Mouse (Mus musculus) midbrain, embryonic 13.5 days (tissue): ENCODE results near the gene Dock1. TPM values are rescaled to one million over a fixed set of nuclear protein-coding genes. Genes with fewer than 3 reads are reported as not detected.
A peak's percentile ranks its signal among the peaks of the same experiment; 100 is the strongest.

Experiments used
- ATAC-seq: fragments of 200-750 bp; cut with Nextera tagmentation; 2 replicates; pipeline ENCODE4 v1.8.0; 2017; ENCODE audit warnings: mild to moderate bottlenecking, moderate TSS enrichment, moderate library complexity
- H3K27ac ChIP-seq: fragments of 300-500 bp; sonication (generic); 2 replicates; pipeline ENCODE4 v1.5.1; 2015; ENCODE audit warnings: inconsistent platforms, mild to moderate bottlenecking, moderate library complexity
- H3K27me3 ChIP-seq: fragments of 300-500 bp; sonication (generic); 2 replicates; pipeline ENCODE4 v1.6.1; 2015; ENCODE audit warnings: mild to moderate bottlenecking, inconsistent platforms
- H3K36me3 ChIP-seq: fragments of 300-500 bp; sonication (generic); 2 replicates; pipeline ENCODE4 v1.6.1; 2015; ENCODE audit warnings: mild to moderate bottlenecking, inconsistent platforms
- H3K4me1 ChIP-seq: fragments of 300-500 bp; sonication (generic); replicated peaks from 2 replicates; pipeline ENCODE4 v1.6.1; 2015; ENCODE audit warnings: inconsistent platforms
- H3K4me2 ChIP-seq: fragments of 300-500 bp; sonication (generic); replicated peaks from 2 replicates; pipeline ENCODE4 v1.6.1; 2015; ENCODE audit warnings: moderate library complexity, mild to moderate bottlenecking, inconsistent platforms
- H3K4me3 ChIP-seq: fragments of 300-500 bp; sonication (generic); replicated peaks from 2 replicates; pipeline ENCODE4 v1.5.1; 2015; ENCODE audit warnings: mild to moderate bottlenecking, inconsistent platforms
- H3K9ac ChIP-seq: fragments of 300-500 bp; sonication (generic); replicated peaks from 2 replicates; pipeline ENCODE4 v1.6.1; 2015; ENCODE audit warnings: mild to moderate bottlenecking, inconsistent platforms
- H3K9me3 ChIP-seq: fragments of 300-500 bp; sonication (generic); 2 replicates; pipeline ENCODE4 v1.6.1; 2016; ENCODE audit warnings: mild to moderate bottlenecking, inconsistent platforms
- WGBS: fragments of 180-500 bp; shearing (Covaris S2); methylation state at CpG from one replicate; pipeline ENCODE4 v1.1.7; 2015; 5-methylcytosine and 5-hydroxymethylcytosine counted together
- polyA plus RNA-seq: library from polyadenylated mRNA; unstranded; fragments of >200 nt; fragmentation: Nextera tagmentation; extraction: Ambion mirVana; gene quantifications from 2 replicates; pipeline ENCODE4 v1.2.1, GENCODE M21; 2015

The Dock1 gene
- polyA plus RNA-seq, 1 experiment from 2014 or later, result 6.7 TPM

- no peak for ATAC-seq
- Histone ChIP-seq H3K27me3 (no peaks in the 10 kb centered on the region), H3K4me1 (no peaks in the 10 kb centered on the region), H3K27ac (no peak overlapping the region), H3K9me3 (no peaks in the 10 kb centered on the region), H3K9ac (no peak overlapping the region), H3K4me3 (no peak overlapping the region), H3K4me2 (no peak overlapping the region), H3K36me3 (no peaks in the 10 kb centered on the region)
- 88% methylated on average over 8 of the region's 8 CpGs for WGBS
Observed at GRCm38 (mm10) chr7:135083421-135083820, 413.0 kb downstream of the Dock1 start.

GRCm38 (mm10) chr7:135084069-135084468 lies 413.6 kb downstream of the Dock1 start:
- H3K27me3 ChIP-seq, result no peaks in the 10 kb centered on the region
- no peaks in the 10 kb centered on the region for H3K9me3 ChIP-seq
- no peak overlapping the region for H3K9ac ChIP-seq
- 92% methylated on average over 7 of the region's 7 CpGs for WGBS
- no peak for ATAC-seq
- no peaks in the 10 kb centered on the region for H3K4me1 ChIP-seq
- no peak overlapping the region for H3K4me3 ChIP-seq
- no peak overlapping the region for H3K4me2 ChIP-seq
- no peak overlapping the region for H3K27ac ChIP-seq
- H3K36me3 ChIP-seq, result no peaks in the 10 kb centered on the region

DNA sequence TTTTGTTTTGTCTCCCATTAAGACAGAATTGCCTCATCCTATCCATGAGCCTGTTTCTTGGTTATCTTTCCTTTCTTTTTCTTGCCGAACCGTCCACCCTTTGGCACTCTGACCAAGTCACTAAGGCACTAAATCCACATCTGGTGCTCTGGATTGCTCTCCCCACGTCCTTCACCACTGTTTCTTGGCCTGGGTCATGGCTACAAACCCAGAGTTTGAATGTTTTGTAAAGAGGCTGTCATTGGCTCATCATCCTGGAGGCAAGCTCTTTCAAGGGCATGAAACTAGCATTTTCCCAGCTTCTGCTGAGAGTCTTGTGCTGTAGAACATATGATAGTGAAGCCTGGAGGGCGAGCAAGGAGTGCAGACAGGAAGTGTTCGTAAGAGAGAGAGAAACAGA lies 416.1 kb downstream of the Dock1 start:
- Histone ChIP-seq H3K9ac (no peak overlapping the region), H3K4me3 (no peak overlapping the region), H3K27ac (no peak overlapping the region), H3K4me1 (no peaks in the 10 kb centered on the region), H3K27me3 (no peaks in the 10 kb centered on the region), H3K9me3 (no peaks in the 10 kb centered on the region), H3K4me2 (no peak overlapping the region), H3K36me3 (no peaks in the 10 kb centered on the region)
- 96% methylated on average over 5 of the region's 5 CpGs for WGBS
- no peak for ATAC-seq

- Histone ChIP-seq H3K36me3 (no peaks in the 10 kb centered on the region), H3K9me3 (no peaks in the 10 kb centered on the region), H3K4me2 (no peak overlapping the region), H3K4me1 (no peaks in the 10 kb centered on the region), H3K27me3 (no peaks in the 10 kb centered on the region), H3K4me3 (no peak overlapping the region), H3K27ac (no peak overlapping the region), H3K9ac (no peak overlapping the region)
- WGBS, result 92% methylated on average over 4 of the region's 4 CpGs
- ATAC-seq, result no peak
Observed at GRCm38 (mm10) chr7:135089626-135090025, 419.2 kb downstream of the Dock1 start.

GRCm38 (mm10) chr7:135093851-135094250 lies 423.4 kb downstream of the Dock1 start:
- Histone ChIP-seq H3K4me2 (no peak overlapping the region), H3K9me3 (no peaks in the 10 kb centered on the region), H3K27ac (no peak overlapping the region), H3K4me3 (no peak overlapping the region), H3K4me1 (no peaks in the 10 kb centered on the region), H3K9ac (no peak overlapping the region), H3K36me3 (no peaks in the 10 kb centered on the region), H3K27me3 (no peaks in the 10 kb centered on the region)
- no peak for ATAC-seq
- 90% methylated on average over 2 of the region's 2 CpGs for WGBS

GRCm38 (mm10) chr7:135101921-135102320 lies 431.5 kb downstream of the Dock1 start:
- no peak for ATAC-seq
- 94% methylated on average over 7 of the region's 7 CpGs for WGBS
- no peak overlapping the region for H3K27ac ChIP-seq
- H3K36me3 ChIP-seq, result no peaks in the 10 kb centered on the region
- H3K4me1 ChIP-seq, result peaks cover 16% of the 10 kb centered on the region; the same call in 1 of the 2 replicates
- H3K27me3 ChIP-seq, result no peaks in the 10 kb centered on the region
- no peak overlapping the region for H3K4me2 ChIP-seq
- H3K9ac ChIP-seq, result no peak overlapping the region
- H3K9me3 ChIP-seq, result no peaks in the 10 kb centered on the region
- H3K4me3 ChIP-seq, result no peak overlapping the region

DNA sequence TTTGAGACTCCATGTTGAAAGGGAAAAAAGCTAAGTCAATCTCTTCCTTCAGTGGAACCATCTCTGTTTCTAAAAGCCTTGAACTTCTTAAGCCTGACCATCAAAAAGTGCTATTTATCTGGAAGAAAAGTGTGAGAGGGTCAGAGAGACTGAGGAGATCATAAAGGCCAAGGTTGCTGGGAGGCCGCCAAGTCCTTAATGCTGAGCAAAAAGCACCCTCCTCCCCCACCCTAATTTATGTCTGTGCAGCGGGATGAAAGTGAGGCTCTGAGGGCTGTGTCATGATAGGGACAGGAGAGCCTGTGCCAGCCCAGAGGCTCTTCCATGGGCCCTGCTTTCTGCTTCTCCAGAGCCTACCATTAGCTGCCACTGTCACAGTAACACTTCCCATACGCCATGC lies 436.1 kb downstream of the Dock1 start:
- no peaks in the 10 kb centered on the region for H3K9me3 ChIP-seq
- 0 out of 2 replicates have a peak, but pooled peaks cover 3% of the 10 kb centered on the region for H3K36me3 ChIP-seq
- H3K27me3 ChIP-seq, result no peaks in the 10 kb centered on the region
- H3K27ac ChIP-seq, result no peak overlapping the region
- H3K4me3 ChIP-seq, result no peak overlapping the region
- 57% methylated on average over 3 of the region's 3 CpGs for WGBS
- H3K9ac ChIP-seq, result no peak overlapping the region
- ATAC-seq, result no peak
- H3K4me2 ChIP-seq, result no peak overlapping the region
- 0 out of 2 replicates have a peak, but pooled peaks cover 4% of the 10 kb centered on the region for H3K4me1 ChIP-seq

DNA sequence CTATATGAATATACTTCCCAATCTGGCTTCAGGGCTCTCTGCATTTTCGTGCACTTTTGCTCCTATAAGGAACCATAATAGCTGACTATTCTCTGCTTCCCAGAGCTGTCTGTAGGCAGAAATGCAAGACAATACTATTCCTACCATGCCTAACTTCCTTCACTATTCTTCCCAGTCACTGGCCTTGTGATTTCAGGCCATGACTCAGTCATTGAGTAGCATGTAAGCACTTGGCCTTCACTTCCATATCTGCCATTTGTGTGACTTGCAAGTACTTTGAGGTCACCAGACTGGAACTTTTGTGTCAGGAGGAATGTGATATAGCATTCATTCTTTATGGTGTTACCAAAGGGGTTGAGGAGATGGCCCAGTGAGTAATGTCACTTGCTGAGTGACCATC lies 439.9 kb downstream of the Dock1 start:
- WGBS, result 91% methylated on average over 1 of the region's 1 CpGs
- H3K36me3 ChIP-seq, result 0 out of 2 replicates have a peak, but pooled peaks cover 3% of the 10 kb centered on the region
- H3K4me2 ChIP-seq, result no peak overlapping the region
- H3K27me3 ChIP-seq, result no peaks in the 10 kb centered on the region
- no peak overlapping the region for H3K4me3 ChIP-seq
- no peaks in the 10 kb centered on the region for H3K9me3 ChIP-seq
- 0 out of 2 replicates have a peak, but pooled peaks cover 4% of the 10 kb centered on the region for H3K4me1 ChIP-seq
- H3K27ac ChIP-seq, result no peak overlapping the region
- ATAC-seq, result no peak
- H3K9ac ChIP-seq, result no peak overlapping the region

DNA sequence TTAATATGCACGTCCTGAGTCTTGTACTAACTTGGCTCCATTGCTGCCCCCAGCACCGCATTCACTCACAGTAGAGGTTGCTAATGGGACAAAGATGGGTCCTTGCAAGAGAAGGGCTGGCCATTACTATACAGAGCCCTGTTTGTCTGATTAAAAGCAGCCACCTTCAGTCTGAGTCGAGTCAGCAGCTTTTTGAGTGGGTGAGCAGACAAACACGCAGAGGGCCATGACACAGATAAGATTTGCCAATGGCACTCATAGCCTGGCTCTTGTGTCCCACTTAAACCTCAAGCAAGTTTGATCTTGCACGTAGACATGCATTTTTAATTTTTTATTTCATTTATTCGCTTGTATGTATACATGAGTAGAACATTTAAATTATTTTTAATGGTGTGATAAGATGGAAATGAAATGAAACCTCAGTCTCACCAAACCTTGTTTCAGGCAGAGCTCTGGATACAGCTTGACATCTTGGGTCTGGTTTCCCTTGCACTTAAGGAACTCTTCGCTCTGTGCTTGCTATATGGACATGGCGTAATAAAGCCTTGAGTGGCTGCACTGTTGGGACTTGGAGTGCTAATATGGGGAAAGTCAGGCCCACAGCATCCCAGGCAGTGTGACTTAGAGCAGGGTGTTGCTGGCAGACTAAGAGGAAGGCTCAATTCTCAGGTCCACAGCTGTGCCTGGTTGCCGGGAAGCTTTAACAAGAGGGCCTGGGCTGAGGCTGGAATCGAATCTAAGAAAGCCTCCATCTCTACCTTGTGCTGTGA lies 455.0 kb downstream of the Dock1 start:
- no peak for ATAC-seq
- H3K27ac ChIP-seq, result no peak overlapping the region
- no peak overlapping the region for H3K9ac ChIP-seq
- H3K4me2 ChIP-seq, result no peak overlapping the region
- H3K27me3 ChIP-seq, result no peaks in the 10 kb centered on the region
- 88% methylated on average over 10 of the region's 10 CpGs for WGBS
- no peaks in the 10 kb centered on the region for H3K9me3 ChIP-seq
- peaks cover 22% of the 10 kb centered on the region for H3K4me1 ChIP-seq
- no peak overlapping the region for H3K4me3 ChIP-seq
- H3K36me3 ChIP-seq, result no peaks in the 10 kb centered on the region

- no peak overlapping the region for H3K4me3 ChIP-seq
- H3K27ac ChIP-seq, result no peak overlapping the region
- no peaks in the 10 kb centered on the region for H3K9me3 ChIP-seq
- H3K27me3 ChIP-seq, result peaks cover 11% of the 10 kb centered on the region
- H3K9ac ChIP-seq, result no peak overlapping the region
- no peaks in the 10 kb centered on the region for H3K36me3 ChIP-seq
- WGBS, result 92% methylated on average over 4 of the region's 4 CpGs
- H3K4me1 ChIP-seq, result peaks cover 15% of the 10 kb centered on the region
- ATAC-seq, result no peak
- H3K4me2 ChIP-seq, result no peak overlapping the region
Observed at GRCm38 (mm10) chr7:135132461-135132860, 462.0 kb downstream of the Dock1 start.

DNA sequence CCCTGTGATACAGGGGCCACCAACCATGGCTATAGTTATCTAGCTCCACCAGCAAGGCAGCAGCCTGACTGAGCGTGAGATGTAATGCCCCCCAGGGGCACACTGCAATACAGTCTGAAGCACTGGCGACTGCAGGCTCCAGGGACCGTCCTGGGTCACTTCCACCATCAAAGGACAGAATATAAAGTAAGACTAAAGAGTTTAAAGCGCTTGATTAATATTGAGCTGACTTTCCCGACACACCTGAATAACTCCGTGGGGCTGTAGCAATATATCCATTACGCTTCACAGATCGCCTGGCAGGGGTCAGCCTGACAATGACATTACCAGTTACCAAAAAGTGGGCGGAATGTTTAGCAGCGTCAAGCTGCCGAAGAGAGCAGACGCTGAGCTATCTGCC lies 464.2 kb downstream of the Dock1 start:
- Histone ChIP-seq H3K9ac (no peak overlapping the region), H3K36me3 (no peaks in the 10 kb centered on the region), H3K27me3 (peaks cover 14% of the 10 kb centered on the region), H3K9me3 (no peaks in the 10 kb centered on the region), H3K4me1 (peaks cover 18% of the 10 kb centered on the region), H3K4me2 (no peak overlapping the region), H3K27ac (no peak overlapping the region), H3K4me3 (no peak overlapping the region)
- no peak for ATAC-seq
- 42% methylated on average over 12 of the region's 12 CpGs for WGBS

- ATAC-seq, result peak; percentile 88
- Histone ChIP-seq H3K27me3 (peaks cover 24% of the 10 kb centered on the region), H3K4me2 (no peak overlapping the region), H3K4me1 (peaks cover 22% of the 10 kb centered on the region), H3K27ac (peak overlapping the region; percentile 25; the same call in 1 of the 2 replicates), H3K9ac (no peak overlapping the region), H3K9me3 (no peaks in the 10 kb centered on the region), H3K4me3 (no peak overlapping the region), H3K36me3 (no peaks in the 10 kb centered on the region)
- 5% methylated on average over 5 of the region's 5 CpGs for WGBS
Observed at GRCm38 (mm10) chr7:135139153-135139612, 468.7 kb downstream of the Dock1 start.
